Mouse (Mus musculus): ENCODE measurements around the gene Ppp1r9b.

Gene Ppp1r9b

GRCm38 (mm10) chr11:95024439-95025184, 33.8 kb downstream of the Ppp1r9b start:
- peak; percentile 92 to 93 for DNase-seq

GRCm38 (mm10) chr11:95025227-95026012, 34.6 kb downstream of the Ppp1r9b start:
- no peak for DNase-seq

- no peak for DNase-seq
These were observed 35.3 kb downstream of the Ppp1r9b start for GRCm38 (mm10) chr11:95026090-95026542.

GRCm38 (mm10) chr11:95026849-95027248, 36.0 kb downstream of the Ppp1r9b start:
- DNase-seq = no peak

GRCm38 (mm10) chr11:95027850-95028470, 37.1 kb downstream of the Ppp1r9b start:
- DNase-seq = no peak

GRCm38 (mm10) chr11:95032945-95033344, 42.1 kb downstream of the Ppp1r9b start:
- no peak for DNase-seq

- DNase-seq = peak in 1 of 2 experiments; percentile 7
These were observed 42.8 kb downstream of the Ppp1r9b start for GRCm38 (mm10) chr11:95033617-95034016.

- DNase-seq = no peak
These were observed 44.1 kb downstream of the Ppp1r9b start for GRCm38 (mm10) chr11:95034902-95035301.

GRCm38 (mm10) chr11:95036521-95036920, 45.7 kb downstream of the Ppp1r9b start:
- DNase-seq = no peak

- DNase-seq = peak; percentile 81
These were observed 46.5 kb downstream of the Ppp1r9b start for GRCm38 (mm10) chr11:95037306-95037705.

GRCm38 (mm10) chr11:95038156-95038817, 47.5 kb downstream of the Ppp1r9b start:
- DNase-seq = peak in 1 of 2 experiments; percentile 35

- DNase-seq = peak in 1 of 2 experiments; percentile 34
These were observed 48.2 kb downstream of the Ppp1r9b start for GRCm38 (mm10) chr11:95038818-95039655.

- DNase-seq = peak; percentile 65 to 77
These were observed 48.9 kb downstream of the Ppp1r9b start for GRCm38 (mm10) chr11:95039766-95040165.

GRCm38 (mm10) chr11:95040491-95041138, 49.8 kb downstream of the Ppp1r9b start:
- peak; percentile 81 to 82 for DNase-seq

GRCm38 (mm10) chr11:95041139-95041609, 50.3 kb downstream of the Ppp1r9b start, which contains the start of gene Pdk2:
Gene Pdk2 (minus strand): TSS chr11:95041354.
- peak; percentile 96 to 97 for DNase-seq

GRCm38 (mm10) chr11:95042096-95042495, 51.3 kb downstream of the Ppp1r9b start:
- peak; percentile 83 to 92 for DNase-seq

GRCm38 (mm10) chr11:95043060-95043459, 52.2 kb downstream of the Ppp1r9b start:
- DNase-seq = no peak

- DNase-seq = no peak
These were observed 52.8 kb downstream of the Ppp1r9b start for GRCm38 (mm10) chr11:95043608-95044007.

GRCm38 (mm10) chr11:95044185-95044870, 53.5 kb downstream of the Ppp1r9b start:
- DNase-seq = no peak

GRCm38 (mm10) chr11:95046980-95047680, 56.3 kb downstream of the Ppp1r9b start:
- peak; percentile 55 to 71 for DNase-seq

All from cerebellum, postnatal 36 days (tissue).